Mouse (Mus musculus) layer of hippocampus, adult 11-12 months (tissue): ENCODE measurements around the gene Arl16.

Source experiments
- DNase-seq: peaks from one replicate; pipeline ENCODE4 v3.0.0; 2022; ENCODE audit warnings: low spot score

The Arl16 gene

GRCm38 (mm10) chr11:120452246-120452645 is 15.2 kb downstream of the Arl16 start:
- no peak for DNase-seq

- no peak for DNase-seq
Observed at GRCm38 (mm10) chr11:120447179-120447578, 20.2 kb downstream of the Arl16 start.

GRCm38 (mm10) chr11:120445475-120445874 is 21.9 kb downstream of the Arl16 start:
- DNase-seq, result no peak

- DNase-seq, result no peak
Observed at GRCm38 (mm10) chr11:120444106-120444505, 23.3 kb downstream of the Arl16 start.

GRCm38 (mm10) chr11:120442765-120443280 is 24.6 kb downstream of the Arl16 start:
- no peak for DNase-seq

- DNase-seq, result no peak
Observed at GRCm38 (mm10) chr11:120442344-120442743, 25.1 kb downstream of the Arl16 start, which contains the start of gene Tspan10. Gene Tspan10 (plus strand): TSS chr11:120442644.

- DNase-seq, result no peak
Observed at GRCm38 (mm10) chr11:120437857-120438385, 29.5 kb downstream of the Arl16 start.

GRCm38 (mm10) chr11:120437152-120437856 is 30.1 kb downstream of the Arl16 start, which contains the start of gene Nploc4:
Gene Nploc4 (minus strand): TSS chr11:120437708.
- peak; percentile 80 for DNase-seq

GRCm38 (mm10) chr11:120426727-120427126 is 40.7 kb downstream of the Arl16 start:
- DNase-seq, result no peak

- peak; percentile 66 for DNase-seq
Observed at GRCm38 (mm10) chr11:120423569-120424295, 43.7 kb downstream of the Arl16 start.

GRCm38 (mm10) chr11:120422651-120423568 is 44.5 kb downstream of the Arl16 start:
- DNase-seq, result no peak

GRCm38 (mm10) chr11:120418592-120418991 is 48.8 kb downstream of the Arl16 start:
- no peak for DNase-seq

GRCm38 (mm10) chr11:120417852-120418251 is 49.6 kb downstream of the Arl16 start:
- no peak for DNase-seq
